Mouse (Mus musculus) kidney, embryonic 15.5 days (tissue): ENCODE data around the gene Mrpl54. TPM values are rescaled to one million over a fixed set of nuclear protein-coding genes. Genes with fewer than 3 reads are reported as not detected.

Experiments
- ATAC-seq: fragments of 200-750 bp; cut with Nextera tagmentation; replicated peaks from 2 replicates; pipeline ENCODE4 v1.8.0; 2017; ENCODE audit warnings: moderate TSS enrichment; ENCODE audit not compliant: low FRiP score
- H3K27ac ChIP-seq: fragments of 300-500 bp; sonication (generic); 2 replicates; pipeline ENCODE4 v1.5.1; 2015; ENCODE audit warnings: mild to moderate bottlenecking, inconsistent platforms
- H3K27me3 ChIP-seq: fragments of 300-500 bp; sonication (generic); 2 replicates; pipeline ENCODE4 v1.6.1; 2015; ENCODE audit warnings: inconsistent platforms
- H3K36me3 ChIP-seq: fragments of 300-500 bp; sonication (generic); 2 replicates; pipeline ENCODE4 v1.6.1; 2015; ENCODE audit warnings: inconsistent platforms
- H3K4me1 ChIP-seq: fragments of 300-500 bp; sonication (generic); 2 replicates; pipeline ENCODE4 v1.6.1; 2015; ENCODE audit warnings: inconsistent platforms
- H3K4me2 ChIP-seq: fragments of 300-500 bp; sonication (generic); 2 replicates; pipeline ENCODE4 v1.6.1; 2015; ENCODE audit warnings: moderate library complexity, mild to moderate bottlenecking, inconsistent platforms
- H3K4me3 ChIP-seq: fragments of 300-500 bp; sonication (generic); replicated peaks from 2 replicates; pipeline ENCODE4 v1.5.1; 2015; ENCODE audit warnings: mild to moderate bottlenecking, inconsistent platforms
- H3K9ac ChIP-seq: fragments of 300-500 bp; sonication (generic); 2 replicates; pipeline ENCODE4 v1.6.1; 2015; ENCODE audit warnings: mild to moderate bottlenecking, inconsistent platforms
- H3K9me3 ChIP-seq: fragments of 300-500 bp; sonication (generic); replicated peaks from 2 replicates; pipeline ENCODE4 v1.6.1; 2016; ENCODE audit warnings: inconsistent platforms
- WGBS: fragments of 180-500 bp; shearing (Covaris S2); methylation state at CpG from one replicate; pipeline ENCODE4 v1.1.7; 2015; ENCODE audit warnings: mixed read lengths; 5-methylcytosine and 5-hydroxymethylcytosine counted together
- polyA plus RNA-seq: library from polyadenylated mRNA; unstranded; fragments of >200 nt; fragmentation: Nextera tagmentation; extraction: Ambion mirVana; gene quantifications from 2 replicates; pipeline ENCODE4 v1.2.1, GENCODE M21; 2015

The Mrpl54 gene
- polyA plus RNA-seq, 1 experiment from 2014 or later = 230 TPM

DNA sequence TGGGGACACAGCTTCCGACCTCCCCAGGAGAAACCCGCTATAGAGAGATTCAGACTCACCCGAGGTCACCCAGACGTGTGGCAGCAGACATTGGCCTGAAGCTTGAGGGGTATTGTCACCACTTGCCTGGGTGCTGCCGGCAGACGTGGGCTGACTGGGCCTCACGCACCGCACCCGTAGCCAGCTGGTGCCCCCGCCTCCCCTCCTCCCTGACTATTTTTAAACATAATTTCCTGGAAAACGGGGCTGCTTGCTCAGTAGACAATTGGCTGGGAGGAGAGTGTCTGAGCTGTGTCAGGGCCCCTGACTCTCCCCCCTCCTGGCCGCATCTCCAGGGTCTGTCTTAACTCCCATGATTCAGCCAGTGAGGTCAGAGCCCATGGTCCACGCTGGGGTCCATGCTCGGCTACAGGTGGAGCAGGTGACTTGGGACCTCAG, 36.1 kb upstream of the Mrpl54 start:
- Histone ChIP-seq H3K27me3 (no peaks in the 10 kb centered on the region), H3K9me3 (no peaks in the 10 kb centered on the region), H3K4me1 (peaks cover 73% of the 10 kb centered on the region), H3K4me2 (no peak overlapping the region; the same call in 1 of the 2 replicates), H3K4me3 (no peak overlapping the region), H3K27ac (peak overlapping the region; percentile 86), H3K36me3 (peaks cover 27% of the 10 kb centered on the region), H3K9ac (no peak overlapping the region)
- ATAC-seq = no peak
- 59% methylated on average over 14 of the region's 14 CpGs for WGBS

DNA sequence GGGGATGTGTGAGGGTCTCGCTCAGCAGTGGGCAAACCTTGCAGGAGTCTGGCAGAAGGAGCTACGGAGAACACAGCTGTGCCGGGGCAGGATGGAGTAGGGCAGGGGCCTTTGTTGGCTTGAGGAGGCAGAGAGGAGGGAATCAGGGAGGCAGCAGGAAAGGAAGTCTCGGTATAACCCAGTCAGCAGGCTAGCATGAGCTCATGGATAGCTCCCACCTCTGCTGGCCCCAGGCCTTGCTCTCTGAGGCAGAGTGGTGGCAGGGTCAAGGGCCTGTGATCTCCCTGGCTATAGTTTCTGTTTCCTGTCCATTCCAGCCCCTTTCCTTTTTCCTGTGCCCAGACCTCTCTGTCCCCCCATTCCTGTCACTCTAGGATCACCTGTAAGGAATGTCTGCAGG, 35.6 kb upstream of the Mrpl54 start:
- H3K4me3 ChIP-seq = no peak overlapping the region
- peak overlapping the region; percentile 86 for H3K27ac ChIP-seq
- H3K27me3 ChIP-seq = no peaks in the 10 kb centered on the region
- WGBS = 51% methylated on average over 4 of the region's 4 CpGs
- H3K36me3 ChIP-seq = peaks cover 22% of the 10 kb centered on the region
- no peaks in the 10 kb centered on the region for H3K9me3 ChIP-seq
- ATAC-seq = no peak
- H3K9ac ChIP-seq = 0 out of 2 replicates have a peak overlapping the region, but pooled peaks have one; percentile 7
- no peak overlapping the region for H3K4me2 ChIP-seq
- peaks cover 78% of the 10 kb centered on the region for H3K4me1 ChIP-seq

DNA sequence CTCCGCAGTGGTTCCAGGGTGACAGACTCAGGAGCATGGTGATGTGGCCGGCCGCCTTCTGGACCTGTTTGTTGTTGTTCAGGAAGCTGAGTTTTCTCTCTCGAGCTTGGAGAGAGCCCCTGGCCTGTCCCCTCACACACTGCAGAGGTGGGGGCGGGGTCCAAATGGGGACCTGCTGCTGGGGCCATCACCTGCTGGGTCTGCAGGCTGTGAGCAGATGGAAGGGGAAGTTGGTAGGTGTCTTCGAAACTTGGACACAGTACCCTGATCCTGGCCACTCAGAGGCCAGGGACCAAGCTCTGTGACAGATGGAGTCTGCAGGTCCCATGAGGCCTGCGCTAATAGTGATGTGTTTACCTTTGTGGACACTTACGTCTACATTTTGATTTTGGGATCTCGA, 34.6 kb upstream of the Mrpl54 start:
- Histone ChIP-seq H3K27ac (peak overlapping the region; percentile 86), H3K27me3 (no peaks in the 10 kb centered on the region), H3K4me3 (no peak overlapping the region), H3K9me3 (no peaks in the 10 kb centered on the region), H3K4me2 (no peak overlapping the region), H3K9ac (0 out of 2 replicates have a peak overlapping the region, but pooled peaks have one; percentile 12), H3K36me3 (peaks cover 12% of the 10 kb centered on the region), H3K4me1 (peaks cover 85% of the 10 kb centered on the region)
- 77% methylated on average over 9 of the region's 9 CpGs for WGBS
- no peak for ATAC-seq

DNA sequence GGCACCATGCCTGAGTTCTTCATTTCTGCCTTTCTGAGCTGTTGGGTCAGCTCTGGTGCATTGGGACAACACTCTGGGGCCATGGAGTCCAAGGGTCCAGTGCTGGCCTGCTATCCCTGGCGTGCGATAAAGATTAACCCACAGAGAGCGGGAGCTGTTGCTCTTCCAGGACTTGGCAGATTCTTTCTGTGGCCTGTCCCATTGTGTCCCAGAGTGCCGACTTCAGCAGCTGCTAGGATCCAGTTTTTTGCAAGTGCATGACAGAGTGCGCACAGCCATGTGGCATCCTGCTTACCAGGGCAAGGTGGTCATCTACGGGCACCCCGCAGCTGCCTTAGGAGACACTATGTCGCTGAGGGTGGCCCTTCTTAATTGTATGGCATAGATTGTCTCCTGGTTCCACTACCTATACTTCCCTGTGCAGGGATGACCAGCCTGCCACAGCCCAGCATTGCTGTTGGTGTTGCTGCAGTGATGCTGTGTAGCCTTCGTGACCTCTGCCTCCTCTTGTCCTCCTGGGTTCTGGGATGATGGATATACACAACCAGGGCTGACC, 33.7 kb upstream of the Mrpl54 start:
- Histone ChIP-seq H3K4me2 (peak overlapping the region; percentile 20; the same call in 1 of the 2 replicates), H3K4me1 (peaks cover 87% of the 10 kb centered on the region), H3K27ac (peak overlapping the region; percentile 86), H3K36me3 (0 out of 2 replicates have a peak, but pooled peaks cover 5% of the 10 kb centered on the region), H3K9ac (no peak overlapping the region), H3K9me3 (no peaks in the 10 kb centered on the region), H3K27me3 (no peaks in the 10 kb centered on the region), H3K4me3 (no peak overlapping the region)
- peak; percentile 66 for ATAC-seq
- WGBS = 70% methylated on average over 9 of the region's 9 CpGs

DNA sequence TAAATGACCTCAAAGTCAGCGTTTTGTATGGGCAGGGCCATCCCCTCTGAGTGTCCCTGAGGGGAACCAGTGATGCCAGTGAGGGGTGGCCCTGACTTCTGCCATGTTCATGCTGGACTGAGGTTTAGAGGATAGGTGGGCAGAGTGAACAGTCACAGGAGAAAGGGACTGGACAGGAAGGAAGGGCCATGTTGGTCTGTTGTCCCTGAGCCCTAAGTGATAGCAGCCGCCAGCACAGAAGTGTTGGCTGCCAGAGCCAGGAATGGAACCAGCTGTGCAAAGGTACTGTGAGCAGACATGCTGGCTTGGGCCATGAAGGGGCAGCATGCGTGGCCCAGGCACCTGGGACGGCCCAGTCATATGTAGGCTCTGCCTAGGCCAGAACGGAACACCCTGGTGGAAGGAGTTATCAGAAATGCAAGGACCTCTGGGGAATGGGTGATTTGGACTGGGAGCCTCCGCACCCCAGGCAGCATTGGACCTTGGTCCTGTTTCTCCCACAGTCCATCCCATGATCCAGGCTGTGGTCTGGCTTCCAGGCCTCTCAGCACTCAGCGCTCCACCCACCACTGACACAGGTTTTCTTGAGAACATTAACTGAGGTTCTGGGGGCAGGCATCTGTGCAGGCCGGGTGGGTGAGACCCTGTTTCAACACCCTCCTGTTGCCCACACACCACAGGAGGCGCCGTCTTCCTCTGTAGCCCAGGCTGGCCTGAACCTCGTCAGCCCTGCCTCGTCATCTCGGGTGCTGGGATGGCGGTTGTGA, 33.0 kb upstream of the Mrpl54 start:
- Histone ChIP-seq H3K27me3 (no peaks in the 10 kb centered on the region), H3K4me1 (peaks cover 87% of the 10 kb centered on the region), H3K9me3 (no peaks in the 10 kb centered on the region), H3K4me3 (no peak overlapping the region), H3K9ac (0 out of 2 replicates have a peak overlapping the region, but pooled peaks have one; percentile 16), H3K27ac (peak overlapping the region; percentile 86), H3K36me3 (no peaks in the 10 kb centered on the region), H3K4me2 (peak overlapping the region; percentile 20; the same call in 1 of the 2 replicates)
- WGBS = 80% methylated on average over 14 of the region's 14 CpGs
- ATAC-seq = peak; percentile 40

GRCm38 (mm10) chr10:81298369-81299100, 31.8 kb upstream of the Mrpl54 start:
- Histone ChIP-seq H3K4me2 (peak overlapping the region; percentile 13; the same call in 1 of the 2 replicates), H3K9ac (no peak overlapping the region), H3K27me3 (no peaks in the 10 kb centered on the region), H3K4me1 (peaks cover 88% of the 10 kb centered on the region), H3K4me3 (no peak overlapping the region), H3K9me3 (no peaks in the 10 kb centered on the region), H3K27ac (peak overlapping the region; percentile 86), H3K36me3 (no peaks in the 10 kb centered on the region)
- no peak for ATAC-seq
- WGBS = 88% methylated on average over 17 of the region's 17 CpGs

DNA sequence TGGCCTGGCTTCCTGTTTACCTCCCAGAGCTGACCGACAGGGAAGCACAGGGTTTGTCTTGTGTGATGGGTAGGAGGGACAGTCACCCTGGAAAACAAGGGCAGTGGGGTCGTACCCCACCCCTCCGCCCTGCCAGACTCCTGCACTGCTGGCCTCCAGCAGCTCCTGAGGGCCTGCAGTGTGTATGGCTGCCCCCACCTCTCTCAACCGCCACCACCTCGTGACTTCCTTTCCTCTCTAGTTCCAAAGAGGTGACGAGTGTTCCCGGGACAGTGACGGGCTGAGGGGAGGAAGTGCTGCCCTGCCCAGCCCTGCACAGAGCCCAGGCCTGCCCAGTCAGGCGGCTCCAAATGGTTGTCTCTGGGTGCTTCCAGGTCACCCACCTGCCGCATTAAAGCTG, 31.1 kb upstream of the Mrpl54 start:
- peaks cover 83% of the 10 kb centered on the region for H3K4me1 ChIP-seq

DNA sequence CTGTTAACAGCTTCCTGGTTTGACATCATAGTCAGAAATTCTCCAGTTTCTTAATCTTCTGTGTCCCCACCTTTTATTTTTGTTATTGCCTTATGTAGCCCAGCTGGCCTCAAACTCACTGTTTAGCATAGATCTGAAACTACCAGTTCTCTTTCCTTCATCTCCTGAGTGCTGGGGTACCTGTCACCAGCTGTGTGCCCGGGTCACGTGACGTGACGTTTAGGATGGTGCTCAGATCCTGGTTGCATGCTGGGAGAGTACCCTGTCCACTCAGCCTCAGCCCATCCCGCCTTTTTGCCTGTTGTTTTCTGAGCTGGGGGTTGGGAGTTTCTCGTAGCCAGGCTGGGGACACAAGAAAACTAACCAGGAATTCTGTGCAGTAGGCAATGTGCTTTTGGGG, 30.5 kb upstream of the Mrpl54 start:
- no peaks in the 10 kb centered on the region for H3K27me3 ChIP-seq
- peaks cover 79% of the 10 kb centered on the region for H3K4me1 ChIP-seq
- no peak overlapping the region for H3K4me3 ChIP-seq
- no peak for ATAC-seq
- 66% methylated on average over 6 of the region's 6 CpGs for WGBS
- no peak overlapping the region for H3K4me2 ChIP-seq
- 0 out of 2 replicates have a peak overlapping the region, but pooled peaks have one; percentile 16 for H3K9ac ChIP-seq
- H3K36me3 ChIP-seq = no peaks in the 10 kb centered on the region
- peak overlapping the region; percentile 86 for H3K27ac ChIP-seq
- H3K9me3 ChIP-seq = no peaks in the 10 kb centered on the region

More for the DNA sequence above, 31.1 kb upstream of the Mrpl54 start:
- Histone ChIP-seq H3K4me3 (0 out of 2 replicates have a peak overlapping the region, but pooled peaks have one; percentile 2), H3K27ac (peak overlapping the region; percentile 86), H3K9ac (0 out of 2 replicates have a peak overlapping the region, but pooled peaks have one; percentile 16), H3K4me2 (peak overlapping the region; percentile 13; the same call in 1 of the 2 replicates), H3K36me3 (no peaks in the 10 kb centered on the region), H3K9me3 (no peaks in the 10 kb centered on the region), H3K27me3 (no peaks in the 10 kb centered on the region)
- 31% methylated on average over 10 of the region's 10 CpGs for WGBS
- ATAC-seq = no peak

DNA sequence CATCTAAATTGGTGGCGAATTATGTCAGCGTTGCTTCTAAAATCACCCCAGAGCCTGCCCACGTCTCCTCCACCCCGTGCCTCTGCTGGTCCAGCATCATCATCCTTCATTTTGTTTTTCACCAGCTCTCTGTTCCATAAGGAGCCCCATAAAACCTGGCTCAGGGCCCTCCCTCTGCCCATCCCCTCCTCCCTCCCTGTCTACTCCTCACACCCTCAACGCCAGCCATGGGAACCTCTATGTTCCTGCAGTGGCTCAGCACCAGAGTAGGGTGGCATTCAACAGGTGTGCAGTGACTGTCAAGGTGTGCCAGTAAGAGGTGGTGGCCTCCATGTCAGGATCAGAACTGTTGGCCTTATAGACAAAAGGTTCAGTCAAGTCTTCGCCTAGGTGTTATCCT, 28.5 kb upstream of the Mrpl54 start:
- 82% methylated on average over 6 of the region's 6 CpGs for WGBS
- no peak for ATAC-seq
- peaks cover 16% of the 10 kb centered on the region for H3K27me3 ChIP-seq
- H3K9ac ChIP-seq = no peak overlapping the region
- H3K9me3 ChIP-seq = no peaks in the 10 kb centered on the region
- no peak overlapping the region for H3K4me3 ChIP-seq
- H3K4me2 ChIP-seq = no peak overlapping the region
- H3K27ac ChIP-seq = no peak overlapping the region
- H3K4me1 ChIP-seq = peaks cover 75% of the 10 kb centered on the region
- no peaks in the 10 kb centered on the region for H3K36me3 ChIP-seq

DNA sequence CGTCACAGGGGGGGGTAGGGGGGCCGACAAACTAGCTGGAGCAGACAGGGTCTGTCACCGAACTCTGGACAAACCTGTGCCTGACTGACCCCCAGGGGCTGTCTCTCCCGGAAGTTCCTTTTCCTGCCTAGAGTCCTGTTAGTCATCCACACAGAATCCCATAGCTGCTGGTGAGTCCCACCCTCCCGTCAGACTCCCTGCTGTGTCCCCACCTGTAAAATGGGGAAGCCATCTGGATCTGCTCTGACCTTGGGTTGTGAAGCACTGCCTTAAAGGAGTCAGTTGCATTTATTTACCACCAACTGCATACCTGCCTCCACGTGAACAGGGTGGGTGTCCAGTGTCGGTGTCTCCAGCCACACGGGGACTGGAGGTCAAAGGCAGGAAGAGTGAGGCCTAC, 27.7 kb upstream of the Mrpl54 start:
- H3K36me3 ChIP-seq = no peaks in the 10 kb centered on the region
- WGBS = 31% methylated on average over 8 of the region's 8 CpGs
- peak overlapping the region; percentile 90 for H3K4me2 ChIP-seq
- peak overlapping the region; percentile 82 for H3K9ac ChIP-seq
- H3K27me3 ChIP-seq = peaks cover 21% of the 10 kb centered on the region
- no peak for ATAC-seq
- H3K4me3 ChIP-seq = peak overlapping the region; percentile 88
- peaks cover 73% of the 10 kb centered on the region for H3K4me1 ChIP-seq
- H3K9me3 ChIP-seq = no peaks in the 10 kb centered on the region
- H3K27ac ChIP-seq = no peak overlapping the region

DNA sequence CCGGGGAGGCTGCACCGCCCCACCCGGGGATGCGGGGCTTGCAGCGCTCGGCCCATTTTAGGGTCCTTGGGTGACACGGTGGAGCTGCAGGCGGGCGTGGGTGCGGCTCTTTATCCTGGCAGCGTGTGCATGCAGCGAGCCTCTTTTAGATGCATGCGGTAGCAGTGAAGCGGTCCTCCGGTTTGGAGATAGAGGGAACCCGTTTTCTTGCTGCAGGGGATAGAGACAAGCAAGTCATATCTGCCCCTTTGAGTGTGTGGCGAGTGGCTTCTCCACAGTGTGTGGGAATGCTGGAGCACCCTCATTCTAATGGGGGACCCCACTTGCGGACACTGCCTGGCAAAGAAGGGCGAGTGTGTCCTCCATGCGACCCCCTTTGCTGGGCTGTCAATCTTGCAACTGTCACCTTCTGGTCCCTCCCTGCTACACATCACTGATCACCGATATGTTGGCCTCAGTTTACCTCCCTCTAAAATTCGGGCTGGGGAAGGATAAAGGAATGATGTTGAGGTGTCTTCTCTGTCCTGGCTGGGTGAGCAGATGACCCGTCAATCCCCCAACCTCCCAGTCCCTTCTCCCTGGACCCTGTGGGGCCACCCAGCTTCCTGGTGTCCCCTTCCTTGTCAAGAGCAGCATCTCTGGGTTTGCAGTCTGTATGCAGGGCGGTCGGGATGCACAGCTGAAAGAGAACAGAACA, 26.7 kb upstream of the Mrpl54 start:
- Histone ChIP-seq H3K27me3 (peaks cover 21% of the 10 kb centered on the region), H3K36me3 (no peaks in the 10 kb centered on the region), H3K9me3 (no peaks in the 10 kb centered on the region), H3K9ac (peak overlapping the region; percentile 82), H3K27ac (peak overlapping the region; percentile 93), H3K4me3 (peak overlapping the region; percentile 88), H3K4me1 (peaks cover 71% of the 10 kb centered on the region), H3K4me2 (peak overlapping the region; percentile 90)
- WGBS = 1% methylated on average over 25 of the region's 25 CpGs
- no peak for ATAC-seq
